Mouse (Mus musculus) kidney, embryonic 16.5 days (tissue): ENCODE measurements at regions not wholly inside any gene's neighbourhood (a gene's known extent, or its start where the extent isn't known, plus 50 kb on each side); places are given as distances from the start of the nearest gene placed in this dataset.

Source experiments
- ATAC-seq: fragments of 200-750 bp; cut with Nextera tagmentation; 2 replicates; pipeline ENCODE4 v1.8.0; 2017; ENCODE audit warnings: moderate TSS enrichment; ENCODE audit not compliant: low FRiP score, low TSS enrichment
- H3K27ac ChIP-seq: fragments of 300-500 bp; sonication (generic); 2 replicates; pipeline ENCODE4 v1.5.1; 2014; ENCODE audit warnings: low read length
- H3K27me3 ChIP-seq: fragments of 300-500 bp; sonication (generic); 2 replicates; pipeline ENCODE4 v1.6.1; 2014; ENCODE audit warnings: low read length, control low read depth, mixed read lengths; ENCODE audit not compliant: insufficient read depth
- H3K36me3 ChIP-seq: fragments of 300-500 bp; sonication (generic); 2 replicates; pipeline ENCODE4 v1.6.1; 2014; ENCODE audit warnings: low read length, control low read depth, mixed read lengths; ENCODE audit not compliant: insufficient read depth
- H3K4me1 ChIP-seq: fragments of 300-500 bp; sonication (generic); 2 replicates; pipeline ENCODE4 v1.6.1; 2014; ENCODE audit warnings: low read length, control low read depth, mixed read lengths; ENCODE audit not compliant: insufficient read depth
- H3K4me2 ChIP-seq: fragments of 300-500 bp; sonication (generic); replicated peaks from 2 replicates; pipeline ENCODE4 v1.6.1; 2014; ENCODE audit warnings: low read depth, low read length
- H3K4me3 ChIP-seq: fragments of 300-500 bp; sonication (generic); 2 replicates; pipeline ENCODE4 v1.5.1; 2014; ENCODE audit warnings: mild to moderate bottlenecking, low read length
- H3K9ac ChIP-seq: fragments of 300-500 bp; sonication (generic); replicated peaks from 2 replicates; pipeline ENCODE4 v1.6.1; 2014; ENCODE audit warnings: low read length
- H3K9me3 ChIP-seq: fragments of 300-500 bp; sonication (generic); 2 replicates; pipeline ENCODE4 v1.6.1; 2016; ENCODE audit warnings: low read length, control low read depth
- WGBS: fragments of 180-500 bp; shearing (Covaris S2); extraction: QIAGEN DNeasy Blood & Tissue Kit; methylation state at CpG from one replicate; pipeline ENCODE4 v1.1.7; 2014; 5-methylcytosine and 5-hydroxymethylcytosine counted together

- Histone ChIP-seq H3K27ac (no peak overlapping the region), H3K36me3 (no peaks in the 10 kb centered on the region), H3K9ac (no peak overlapping the region), H3K4me1 (no peaks in the 10 kb centered on the region), H3K4me3 (no peak overlapping the region), H3K4me2 (no peak overlapping the region), H3K27me3 (no peaks in the 10 kb centered on the region), H3K9me3 (no peaks in the 10 kb centered on the region)
- no peak for ATAC-seq
- 53% methylated on average over 5 of the region's 5 CpGs for WGBS
These were observed 309.6 kb upstream of the Isl1 start for GRCm38 (mm10) chr13:116619105-116619504.

GRCm38 (mm10) chr13:116596346-116596745, 286.9 kb upstream of the Isl1 start:
- Histone ChIP-seq H3K9me3 (no peaks in the 10 kb centered on the region), H3K9ac (no peak overlapping the region), H3K4me3 (no peak overlapping the region), H3K27ac (no peak overlapping the region), H3K36me3 (no peaks in the 10 kb centered on the region), H3K4me1 (no peaks in the 10 kb centered on the region), H3K4me2 (no peak overlapping the region), H3K27me3 (no peaks in the 10 kb centered on the region)
- WGBS: 93% methylated on average over 4 of the region's 4 CpGs
- no peak for ATAC-seq

GRCm38 (mm10) chr13:116595512-116595911, 286.0 kb upstream of the Isl1 start:
- no peaks in the 10 kb centered on the region for H3K36me3 ChIP-seq
- 89% methylated on average over 2 of the region's 2 CpGs for WGBS
- no peak overlapping the region for H3K27ac ChIP-seq
- no peak overlapping the region for H3K4me3 ChIP-seq
- H3K27me3 ChIP-seq: no peaks in the 10 kb centered on the region
- no peak overlapping the region for H3K9ac ChIP-seq
- no peak overlapping the region for H3K4me2 ChIP-seq
- ATAC-seq: no peak
- H3K9me3 ChIP-seq: no peaks in the 10 kb centered on the region
- H3K4me1 ChIP-seq: no peaks in the 10 kb centered on the region

- Histone ChIP-seq H3K4me2 (no peak overlapping the region), H3K9ac (no peak overlapping the region), H3K9me3 (no peaks in the 10 kb centered on the region), H3K36me3 (no peaks in the 10 kb centered on the region), H3K27ac (no peak overlapping the region), H3K4me3 (no peak overlapping the region), H3K27me3 (no peaks in the 10 kb centered on the region), H3K4me1 (no peaks in the 10 kb centered on the region)
- no peak for ATAC-seq
These were observed 266.5 kb upstream of the Isl1 start for GRCm38 (mm10) chr13:116575958-116576335.

GRCm38 (mm10) chr13:116575274-116575957, 265.9 kb upstream of the Isl1 start:
- no peak overlapping the region for H3K4me2 ChIP-seq
- H3K9me3 ChIP-seq: no peaks in the 10 kb centered on the region
- no peak for ATAC-seq
- 82% methylated on average over 11 of the region's 11 CpGs for WGBS
- no peak overlapping the region for H3K4me3 ChIP-seq
- H3K27me3 ChIP-seq: no peaks in the 10 kb centered on the region
- H3K27ac ChIP-seq: no peak overlapping the region
- no peaks in the 10 kb centered on the region for H3K4me1 ChIP-seq
- no peak overlapping the region for H3K9ac ChIP-seq
- no peaks in the 10 kb centered on the region for H3K36me3 ChIP-seq

GRCm38 (mm10) chr13:116555053-116555452, 245.6 kb upstream of the Isl1 start:
- Histone ChIP-seq H3K27ac (no peak overlapping the region), H3K4me3 (no peak overlapping the region), H3K36me3 (no peaks in the 10 kb centered on the region), H3K27me3 (no peaks in the 10 kb centered on the region), H3K4me2 (no peak overlapping the region), H3K4me1 (no peaks in the 10 kb centered on the region), H3K9ac (no peak overlapping the region), H3K9me3 (no peaks in the 10 kb centered on the region)
- ATAC-seq: no peak
- WGBS: 42% methylated on average over 4 of the region's 4 CpGs

- 86% methylated on average over 3 of the region's 3 CpGs for WGBS
- H3K4me3 ChIP-seq: no peak overlapping the region
- H3K36me3 ChIP-seq: no peaks in the 10 kb centered on the region
- no peak for ATAC-seq
- no peaks in the 10 kb centered on the region for H3K27me3 ChIP-seq
- H3K9ac ChIP-seq: no peak overlapping the region
- H3K9me3 ChIP-seq: no peaks in the 10 kb centered on the region
- H3K27ac ChIP-seq: no peak overlapping the region
- H3K4me1 ChIP-seq: no peaks in the 10 kb centered on the region
- no peak overlapping the region for H3K4me2 ChIP-seq
These were observed 225.7 kb upstream of the Isl1 start for GRCm38 (mm10) chr13:116535211-116535610.

- WGBS: 73% methylated on average over 3 of the region's 3 CpGs
- no peaks in the 10 kb centered on the region for H3K9me3 ChIP-seq
- H3K36me3 ChIP-seq: no peaks in the 10 kb centered on the region
- no peak overlapping the region for H3K4me2 ChIP-seq
- H3K9ac ChIP-seq: no peak overlapping the region
- ATAC-seq: no peak
- H3K27me3 ChIP-seq: no peaks in the 10 kb centered on the region
- no peak overlapping the region for H3K4me3 ChIP-seq
- H3K4me1 ChIP-seq: no peaks in the 10 kb centered on the region
- no peak overlapping the region for H3K27ac ChIP-seq
These were observed 223.7 kb upstream of the Isl1 start for GRCm38 (mm10) chr13:116533163-116533562.

- Histone ChIP-seq H3K4me1 (no peaks in the 10 kb centered on the region), H3K27ac (no peak overlapping the region), H3K4me2 (no peak overlapping the region), H3K36me3 (no peaks in the 10 kb centered on the region), H3K27me3 (peaks cover 3% of the 10 kb centered on the region; the same call in 1 of the 2 replicates), H3K9ac (no peak overlapping the region), H3K9me3 (no peaks in the 10 kb centered on the region), H3K4me3 (no peak overlapping the region)
- 13% methylated on average over 1 of the region's 1 CpGs for WGBS
- no peak for ATAC-seq
These were observed 218.8 kb upstream of the Isl1 start for GRCm38 (mm10) chr13:116528289-116528688.

GRCm38 (mm10) chr13:116527037-116527436, 217.5 kb upstream of the Isl1 start:
- H3K4me2 ChIP-seq: no peak overlapping the region
- H3K9ac ChIP-seq: no peak overlapping the region
- 42% methylated on average over 7 of the region's 7 CpGs for WGBS
- peaks cover 3% of the 10 kb centered on the region; the same call in 1 of the 2 replicates for H3K27me3 ChIP-seq
- H3K4me1 ChIP-seq: no peaks in the 10 kb centered on the region
- H3K4me3 ChIP-seq: no peak overlapping the region
- no peaks in the 10 kb centered on the region for H3K36me3 ChIP-seq
- no peaks in the 10 kb centered on the region for H3K9me3 ChIP-seq
- ATAC-seq: no peak
- H3K27ac ChIP-seq: no peak overlapping the region
